Mouse (Mus musculus) 3T3-L1 (cell line): ENCODE measurements at regions not wholly inside any gene's neighbourhood (a gene's known extent, or its start where the extent isn't known, plus 50 kb on each side); places are given as distances from the start of the nearest gene placed in this dataset.

ENCODE experiments used
- DNase-seq: peaks from one replicate; pipeline ENCODE4 v3.0.0-alpha.2; 2015; ENCODE audit warnings: low read depth, low spot score

- no peak for DNase-seq
These were observed 217.7 kb downstream of the Lrfn2 start for GRCm38 (mm10) chr17:49149896-49150295.

- DNase-seq, result no peak
These were observed 218.8 kb downstream of the Lrfn2 start for GRCm38 (mm10) chr17:49150971-49151422.

- no peak for DNase-seq
These were observed 221.8 kb downstream of the Lrfn2 start for GRCm38 (mm10) chr17:49153994-49154393.

GRCm38 (mm10) chr17:49155001-49155515 is 222.9 kb downstream of the Lrfn2 start:
- DNase-seq, result no peak

- DNase-seq, result no peak
These were observed 225.4 kb downstream of the Lrfn2 start for GRCm38 (mm10) chr17:49157586-49157985.

- no peak for DNase-seq
These were observed 239.3 kb downstream of the Lrfn2 start for GRCm38 (mm10) chr17:49171252-49172047.

- DNase-seq, result no peak
These were observed 240.0 kb downstream of the Lrfn2 start for GRCm38 (mm10) chr17:49172052-49172799.

- no peak for DNase-seq
These were observed 240.6 kb downstream of the Lrfn2 start for GRCm38 (mm10) chr17:49172800-49173150.

- no peak for DNase-seq
These were observed 246.0 kb downstream of the Lrfn2 start for GRCm38 (mm10) chr17:49177966-49178731.

GRCm38 (mm10) chr17:49182485-49182884 is 245.7 kb upstream of the Mocs1 start:
- DNase-seq, result no peak

- DNase-seq, result no peak
These were observed 244.2 kb upstream of the Mocs1 start for GRCm38 (mm10) chr17:49183917-49184316.

- no peak for DNase-seq
These were observed 243.0 kb upstream of the Mocs1 start for GRCm38 (mm10) chr17:49185052-49185612.

GRCm38 (mm10) chr17:49189765-49190164 is 238.4 kb upstream of the Mocs1 start:
- DNase-seq, result no peak

GRCm38 (mm10) chr17:49190337-49190736 is 237.8 kb upstream of the Mocs1 start:
- DNase-seq, result no peak

GRCm38 (mm10) chr17:49196046-49196684 is 232.0 kb upstream of the Mocs1 start:
- no peak for DNase-seq

GRCm38 (mm10) chr17:49201495-49201894 is 226.7 kb upstream of the Mocs1 start:
- DNase-seq, result no peak

- no peak for DNase-seq
These were observed 223.1 kb upstream of the Mocs1 start for GRCm38 (mm10) chr17:49205095-49205494.

- no peak for DNase-seq
These were observed 222.6 kb upstream of the Mocs1 start for GRCm38 (mm10) chr17:49205564-49205963.

GRCm38 (mm10) chr17:49206708-49207107 is 221.5 kb upstream of the Mocs1 start:
- no peak for DNase-seq

- DNase-seq, result no peak
These were observed 219.8 kb upstream of the Mocs1 start for GRCm38 (mm10) chr17:49208315-49208820.

- DNase-seq, result no peak
These were observed 215.2 kb upstream of the Mocs1 start for GRCm38 (mm10) chr17:49212918-49213317.
